Mouse (Mus musculus) layer of hippocampus, postnatal 10 days (tissue): ENCODE data around the gene Nipal1. TPM values are rescaled to one million over a fixed set of nuclear protein-coding genes. Genes with fewer than 3 reads are reported as not detected.

Experiments used
- DNase-seq, 2 experiments: peaks; one replicate each; pipeline ENCODE4 v3.0.0; 2021; ENCODE audit warnings: low spot score in 2 of 2
- long read RNA-seq: library from polyadenylated mRNA; stranded (forward); transcript quantifications from one replicate; pipeline ENCODE4 v2.0.0, GENCODE M21; 2023
- total RNA-seq, 2 experiments: library from RNA; stranded (reverse); gene quantifications; 2 replicates each; pipeline ENCODE4 v1.2.3; 2021

The Nipal1 gene
- total RNA-seq, result not detected
- long read RNA-seq, result 0 reads

GRCm38 (mm10) chr5:72647418-72647907 lies at the start of gene Nipal1:
Gene Nipal1 (plus strand): TSS chr5:72647795.
- DNase-seq, result peak; percentile 20 to 49

- DNase-seq, result peak in 1 of 2 experiments; percentile 30
Observed at GRCm38 (mm10) chr5:72601006-72601405, 46.6 kb upstream of the Nipal1 start.

DNA sequence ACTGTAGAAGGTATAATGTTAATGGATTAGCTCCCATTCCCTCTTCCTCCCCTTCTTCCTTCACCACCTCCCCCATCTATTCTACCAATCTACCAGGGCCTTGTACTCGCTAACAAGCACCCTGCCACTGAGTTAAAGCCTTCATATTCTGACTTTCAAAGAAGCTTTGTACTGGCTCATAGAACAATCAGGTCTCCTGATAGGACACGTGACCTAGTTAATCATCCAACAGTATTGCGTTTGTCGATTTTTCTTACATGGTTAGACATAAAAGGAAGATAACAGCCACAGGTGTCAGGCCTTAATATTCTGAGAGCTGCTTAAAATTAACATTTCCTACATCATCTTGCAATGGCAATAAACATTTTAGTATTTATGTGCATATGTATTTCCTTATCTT lies 44.5 kb upstream of the Nipal1 start:
- no peak for DNase-seq

GRCm38 (mm10) chr5:72617413-72617812 lies 30.2 kb upstream of the Nipal1 start:
- DNase-seq, result no peak

DNA sequence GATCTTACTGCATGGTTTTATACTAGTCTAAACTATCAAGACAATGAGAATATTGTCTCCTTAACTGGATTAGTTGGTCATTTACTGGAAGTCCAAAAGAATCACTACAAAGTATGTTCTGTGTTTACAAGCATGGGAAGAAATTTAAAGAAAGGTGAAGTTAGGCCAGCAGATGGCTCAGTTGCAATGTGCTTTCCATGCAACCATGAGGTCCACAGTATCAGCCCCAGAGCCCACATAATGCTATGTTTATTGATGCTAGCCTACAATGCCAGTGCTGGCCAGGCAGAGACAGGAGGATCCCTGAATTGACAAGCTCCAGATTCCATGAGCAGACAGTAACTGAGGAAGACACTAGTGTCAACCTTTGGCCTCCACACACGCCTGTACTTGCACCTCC lies 26.6 kb upstream of the Nipal1 start:
- no peak for DNase-seq

GRCm38 (mm10) chr5:72630026-72630425 lies 17.6 kb upstream of the Nipal1 start:
- DNase-seq, result no peak

- no peak for DNase-seq
Observed at GRCm38 (mm10) chr5:72634791-72635271, 12.8 kb upstream of the Nipal1 start.

GRCm38 (mm10) chr5:72636122-72636521 lies 11.5 kb upstream of the Nipal1 start:
- DNase-seq, result no peak

DNA sequence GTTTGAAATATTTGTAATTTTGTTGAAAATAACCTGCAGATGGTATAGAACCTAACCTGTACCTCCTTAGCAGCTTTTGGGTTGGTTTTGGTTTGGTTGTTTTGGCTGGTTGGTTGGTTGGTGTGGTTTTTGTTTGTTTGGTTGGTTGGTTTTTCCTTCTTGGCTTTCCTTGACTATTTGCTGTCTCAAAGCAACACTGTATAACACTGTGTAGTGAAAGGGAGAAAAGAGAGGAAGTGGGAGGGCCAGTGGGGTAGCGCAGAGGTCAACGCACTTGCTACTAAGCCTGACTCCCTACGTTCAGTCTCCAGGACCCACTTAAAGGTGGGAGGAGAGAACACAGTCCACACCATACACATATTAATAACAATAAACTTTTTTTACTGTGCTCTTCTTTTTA lies 11.0 kb upstream of the Nipal1 start:
- DNase-seq, result no peak

GRCm38 (mm10) chr5:72640072-72640471 lies 7.5 kb upstream of the Nipal1 start:
- DNase-seq, result no peak

GRCm38 (mm10) chr5:72643655-72644054 lies 3.9 kb upstream of the Nipal1 start:
- no peak for DNase-seq

- no peak for DNase-seq
Observed at GRCm38 (mm10) chr5:72644175-72644574, 3.4 kb upstream of the Nipal1 start, which contains the start of gene Cnga1. Gene Cnga1 (minus strand): TSS chr5:72644275.

DNA sequence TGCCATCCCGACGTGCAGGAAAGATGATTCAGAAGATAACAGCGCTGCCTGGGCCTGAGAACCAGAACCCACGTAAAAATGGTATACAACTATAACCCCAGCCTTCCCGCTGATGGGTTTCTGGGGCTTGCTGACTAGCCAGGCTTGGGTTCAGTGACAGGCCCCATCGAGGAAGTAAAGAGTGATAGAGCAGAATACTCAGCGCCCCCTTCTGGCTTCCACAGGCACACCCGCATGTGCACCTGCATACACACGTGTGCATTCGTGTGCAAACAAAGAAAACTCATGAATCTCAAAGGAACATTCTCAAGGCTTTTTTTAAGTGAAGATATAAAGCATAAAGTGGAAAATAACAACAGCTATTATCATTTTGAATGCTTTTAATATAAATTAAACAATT lies 1.5 kb upstream of the Nipal1 start:
- DNase-seq, result no peak

DNA sequence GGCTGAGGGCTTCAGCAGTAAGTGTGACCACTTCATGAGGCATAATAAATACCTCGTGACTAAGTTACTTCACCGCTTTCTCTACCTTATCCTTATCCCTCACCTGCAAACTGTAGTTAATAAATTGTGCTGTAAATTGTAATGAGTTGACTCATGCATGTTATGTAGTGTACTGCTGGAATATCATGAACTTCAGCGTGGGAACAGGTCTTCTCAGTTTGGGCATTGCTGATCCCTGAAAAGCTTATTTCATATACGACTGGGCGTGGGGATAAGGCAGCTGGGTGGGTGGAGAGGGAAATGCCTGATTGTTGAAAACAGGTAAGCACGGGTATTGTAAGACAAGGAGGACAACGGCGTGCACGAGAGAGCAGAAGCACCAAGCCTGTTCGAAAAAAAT lies 599 bp upstream of the Nipal1 start:
- no peak for DNase-seq

DNA sequence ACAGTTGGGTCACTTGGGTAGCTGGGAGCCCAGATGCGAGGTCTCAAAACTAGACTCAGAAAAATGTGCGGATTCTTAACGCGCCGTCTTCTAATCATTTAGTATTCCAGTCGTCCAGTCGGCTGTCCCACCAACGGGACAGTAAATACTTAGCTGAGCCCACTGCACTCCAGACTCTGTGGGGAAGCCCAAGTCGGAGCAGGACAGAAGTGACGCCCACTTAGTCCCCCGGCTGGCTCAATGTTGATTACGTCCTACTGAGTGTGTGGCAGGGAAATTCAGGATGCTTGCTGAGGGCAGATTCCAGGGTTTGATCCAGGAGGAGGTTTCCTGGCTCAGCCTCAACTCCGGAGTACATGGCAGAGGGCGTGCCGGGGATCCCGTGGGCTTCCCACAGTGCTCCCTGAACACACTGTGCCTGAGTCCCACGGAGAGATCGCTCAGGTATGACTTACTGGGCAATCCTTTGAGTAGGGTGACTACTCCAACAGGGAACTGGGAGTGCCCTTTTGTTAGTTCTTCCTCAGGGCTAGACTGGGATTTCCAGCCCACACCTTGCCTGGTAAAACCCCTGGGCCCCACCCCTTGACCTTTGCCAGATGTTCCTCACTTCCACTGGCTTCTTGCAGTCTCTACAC lies 482 bp downstream of the Nipal1 start:
- no peak for DNase-seq

DNA sequence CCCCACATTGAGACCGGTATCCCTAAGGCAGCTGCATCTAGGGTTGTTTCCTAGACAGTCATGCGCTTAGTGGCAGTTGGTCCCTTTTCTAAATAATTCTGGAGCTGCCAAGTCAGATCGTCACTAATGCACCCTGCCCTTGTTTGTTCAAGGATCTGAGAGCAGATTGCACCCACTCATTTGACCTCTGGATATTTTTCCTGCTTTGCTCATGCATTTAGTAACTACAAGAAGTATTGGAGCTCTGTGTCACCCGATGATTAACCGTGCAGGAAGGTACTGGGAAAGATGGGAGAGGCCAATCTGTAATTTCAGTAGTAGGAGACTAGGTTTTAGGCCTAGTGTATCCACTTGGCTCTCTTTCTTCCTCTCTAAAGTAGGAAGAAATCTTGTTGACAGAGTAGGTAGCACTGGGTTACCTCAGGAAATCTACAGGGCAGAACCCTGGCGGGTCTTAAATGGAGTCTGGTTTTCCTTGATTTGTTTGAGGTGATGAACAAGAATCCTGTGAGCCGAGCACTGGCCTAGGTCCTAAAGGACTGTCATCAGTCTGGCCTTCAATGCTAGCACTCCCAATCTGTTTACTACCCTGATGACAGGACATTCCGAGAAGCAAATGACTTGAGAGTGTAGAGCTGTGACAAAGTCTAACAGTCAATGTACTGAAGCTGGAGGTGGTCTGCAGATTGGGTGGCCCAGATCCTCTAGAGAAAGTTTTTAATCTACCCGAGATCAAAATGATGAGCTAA lies 1.6 kb downstream of the Nipal1 start:
- DNase-seq, result no peak

GRCm38 (mm10) chr5:72653068-72653674 lies 5.6 kb downstream of the Nipal1 start:
- no peak for DNase-seq

GRCm38 (mm10) chr5:72656270-72656791 lies 8.7 kb downstream of the Nipal1 start:
- DNase-seq, result no peak

DNA sequence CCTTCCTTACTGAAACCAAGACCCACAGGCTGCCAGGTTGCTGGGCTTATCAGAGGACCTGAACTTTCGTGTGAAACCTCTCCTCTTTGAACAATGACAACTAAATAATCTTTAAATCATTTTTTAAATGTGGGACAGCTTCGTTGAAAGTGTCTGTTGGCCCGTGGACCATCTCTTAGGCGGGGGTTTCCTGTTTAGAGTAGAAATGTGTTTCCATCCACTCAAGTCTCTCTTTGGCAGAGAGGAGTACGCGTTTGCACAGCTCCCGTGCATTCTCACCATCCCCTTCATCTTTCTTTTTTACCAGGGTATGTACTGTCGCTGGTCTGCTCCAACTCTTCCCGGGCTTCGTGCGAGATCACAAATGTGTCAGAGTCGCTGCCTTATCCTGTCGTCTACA lies 10.8 kb downstream of the Nipal1 start:
- no peak for DNase-seq

DNA sequence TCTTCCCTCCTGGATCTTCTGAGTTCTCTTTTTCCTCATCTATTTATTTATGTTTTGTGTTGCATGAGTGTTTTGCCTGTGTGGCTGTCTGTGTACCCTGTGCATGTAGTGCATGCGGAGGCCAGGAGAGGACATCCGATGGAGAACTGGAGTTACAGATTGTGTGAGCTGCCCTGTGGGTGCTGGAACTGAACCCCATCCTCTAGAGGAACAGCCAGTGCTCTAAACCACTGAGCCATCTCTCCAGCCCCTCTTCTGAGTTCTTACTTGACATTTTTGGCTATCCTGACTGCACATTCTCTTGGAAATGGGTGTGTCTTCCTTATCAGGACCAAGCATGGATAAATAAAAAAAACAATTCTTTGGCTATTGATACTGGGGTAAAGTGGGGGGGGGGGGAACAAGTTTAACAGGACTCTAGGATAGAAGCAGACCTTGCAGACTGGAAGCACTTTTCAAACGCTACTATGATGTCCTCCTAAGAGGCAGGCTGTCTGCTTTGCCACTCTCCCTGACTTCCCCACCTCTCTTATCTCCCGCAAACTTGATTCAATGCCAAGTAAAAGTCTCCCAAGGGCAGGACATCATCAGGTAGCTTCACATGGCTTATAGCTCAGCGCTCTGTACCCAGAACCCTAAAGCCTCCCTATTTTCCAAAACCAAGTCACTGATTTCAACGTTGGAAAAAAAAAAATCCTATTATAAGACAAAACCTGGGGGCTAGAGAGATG lies 13.6 kb downstream of the Nipal1 start:
- DNase-seq, result no peak

- no peak for DNase-seq
Observed at GRCm38 (mm10) chr5:72664126-72664525, 16.5 kb downstream of the Nipal1 start.
